Mouse (Mus musculus) stomach, postnatal 0 days (tissue): ENCODE measurements around the gene Timm10b.

Source experiments
- CTCF ChIP-seq: IDR thresholded peaks from 2 replicates; pipeline ENCODE4 v1.5.1; 2016; ENCODE audit warnings: antibody characterized with exemption, low read depth, mild to moderate bottlenecking, moderate library complexity
- EP300 ChIP-seq: optimal IDR thresholded peaks from 2 replicates; pipeline ENCODE3; 2016; ENCODE audit warnings: antibody characterized with exemption

GRCm38 (mm10) chr7:105641936-105642335, 2.1 kb downstream of the Timm10b start:
- TF ChIP-seq CTCF (no peak), EP300 (no peak)
